Mouse (Mus musculus): ENCODE measurements around the gene Slc25a51. TPM values are rescaled to one million over a fixed set of nuclear protein-coding genes. Genes with fewer than 3 reads are reported as not detected.
"Not testable (repeated sequence)": the region's sequence is repeated elsewhere in the genome, so short reads cannot be mapped to it uniquely, and the experiment has no call there.

Gene Slc25a51
- polyA plus RNA-seq, 1 experiment from 2014 or later: 38.6 TPM

GRCm38 (mm10) chr4:45402281-45402680 is 6.3 kb downstream of the Slc25a51 start:
- DNase-seq (ENCODE audit: low spot score): no peak

- no peak for DNase-seq (ENCODE audit: low spot score)
Measured at GRCm38 (mm10) chr4:45399421-45400210, 8.9 kb downstream of the Slc25a51 start.

- not testable (repeated sequence) for DNase-seq (ENCODE audit: low spot score)
Measured at GRCm38 (mm10) chr4:45398315-45398714, 10.3 kb downstream of the Slc25a51 start.

GRCm38 (mm10) chr4:45396211-45396610 is 12.4 kb downstream of the Slc25a51 start:
- DNase-seq (ENCODE audit: low spot score): not testable (repeated sequence)

GRCm38 (mm10) chr4:45393658-45394057 is 14.9 kb downstream of the Slc25a51 start:
- no peak for DNase-seq (ENCODE audit: low spot score)

- no peak for DNase-seq (ENCODE audit: low spot score)
Measured at GRCm38 (mm10) chr4:45392994-45393393, 15.6 kb downstream of the Slc25a51 start.

GRCm38 (mm10) chr4:45392572-45392971 is 16.0 kb downstream of the Slc25a51 start:
- no peak for DNase-seq (ENCODE audit: low spot score)

- DNase-seq (ENCODE audit: low spot score): no peak
Measured at GRCm38 (mm10) chr4:45392099-45392498, 16.5 kb downstream of the Slc25a51 start.

GRCm38 (mm10) chr4:45387296-45387695 is 21.3 kb downstream of the Slc25a51 start:
- not testable (repeated sequence) for DNase-seq (ENCODE audit: low spot score)

GRCm38 (mm10) chr4:45382133-45382532 is 26.4 kb downstream of the Slc25a51 start:
- not testable (repeated sequence) for DNase-seq (ENCODE audit: low spot score)

GRCm38 (mm10) chr4:45380903-45381580 is 27.5 kb downstream of the Slc25a51 start:
- DNase-seq (ENCODE audit: low spot score): not testable (repeated sequence)

- no peak for DNase-seq (ENCODE audit: low spot score)
Measured at GRCm38 (mm10) chr4:45376573-45376972, 32.0 kb downstream of the Slc25a51 start.

- DNase-seq (ENCODE audit: low spot score): no peak
Measured at GRCm38 (mm10) chr4:45374879-45375278, 33.7 kb downstream of the Slc25a51 start.

GRCm38 (mm10) chr4:45371261-45371660 is 37.3 kb downstream of the Slc25a51 start:
- no peak for DNase-seq (ENCODE audit: low spot score)

- no peak for DNase-seq (ENCODE audit: low spot score)
Measured at GRCm38 (mm10) chr4:45356653-45357052, 51.9 kb downstream of the Slc25a51 start.

Small RNA genes lying within 50 kb of the gene (microRNA-seq; reads per million reads assigned to microRNA genes)
- not detected for gene Gm25692 (ENCODE audit: borderline number of aligned reads)

Other genes with a start within 250 kb of the Slc25a51 start
- 0.14 and 0.26 TPM in 2 replicates for gene Frmpd1, start 223.9 kb downstream of the Slc25a51 start, polyA plus RNA-seq (2015; fragmentation: Nextera tagmentation; extraction: Ambion mirVana)
- gene Trmt10b, start 111.6 kb downstream of the Slc25a51 start, polyA plus RNA-seq (2015; fragmentation: Nextera tagmentation; extraction: Ambion mirVana): 18.2 and 18.3 TPM in 2 replicates
- gene Dcaf10, start 66.7 kb downstream of the Slc25a51 start, polyA plus RNA-seq (2015; fragmentation: Nextera tagmentation; extraction: Ambion mirVana): 8.9 and 9.8 TPM in 2 replicates
- 165 and 168 TPM in 2 replicates for gene Exosc3, start 66.0 kb downstream of the Slc25a51 start, polyA plus RNA-seq (2015; fragmentation: Nextera tagmentation; extraction: Ambion mirVana)
- 3.9 and 4.7 TPM in 2 replicates for gene Shb, start 123.7 kb upstream of the Slc25a51 start, polyA plus RNA-seq (2015; fragmentation: Nextera tagmentation; extraction: Ambion mirVana)